Mouse (Mus musculus) limb, embryonic 11.5 days (tissue): ENCODE results near the gene Tbc1d2. TPM values are rescaled to one million over a fixed set of nuclear protein-coding genes. Genes with fewer than 3 reads are reported as not detected.
"Not testable (repeated sequence)": the region's sequence is repeated elsewhere in the genome, so short reads cannot be mapped to it uniquely, and the experiment has no call there.

ENCODE experiments used
- ATAC-seq: fragments of 200-750 bp; cut with Nextera tagmentation; 2 replicates; pipeline ENCODE4 v1.8.0; 2017; ENCODE audit warnings: low read depth; ENCODE audit not compliant: insufficient number of reproducible peaks, low FRiP score, low TSS enrichment
- DNase-seq: peaks from one replicate; pipeline ENCODE4 v3.0.0-alpha.2; 2015; ENCODE audit warnings: low spot score
- H3K27ac ChIP-seq: fragments of 300-500 bp; sonication (generic); replicated peaks from 2 replicates; pipeline ENCODE4 v1.5.1; 2014; ENCODE audit warnings: low read depth, mild to moderate bottlenecking, low read length
- H3K27me3 ChIP-seq: fragments of 300-500 bp; sonication (generic); 2 replicates; pipeline ENCODE4 v1.6.1; 2014; ENCODE audit warnings: mild to moderate bottlenecking, low read length, mixed read lengths; ENCODE audit not compliant: control insufficient read depth, insufficient read depth
- H3K36me3 ChIP-seq: fragments of 300-500 bp; sonication (generic); 2 replicates; pipeline ENCODE4 v1.6.1; 2014; ENCODE audit warnings: mild to moderate bottlenecking, low read length, moderate library complexity, mixed read lengths; ENCODE audit not compliant: control insufficient read depth, insufficient read depth
- H3K4me1 ChIP-seq: fragments of 300-500 bp; sonication (generic); 2 replicates; pipeline ENCODE4 v1.6.1; 2014; ENCODE audit warnings: low read length, mixed read lengths; ENCODE audit not compliant: control insufficient read depth, insufficient read depth
- H3K4me2 ChIP-seq: fragments of 300-500 bp; sonication (generic); 2 replicates; pipeline ENCODE4 v1.6.1; 2014; ENCODE audit warnings: low read depth, mild to moderate bottlenecking, moderate library complexity; ENCODE audit not compliant: severe bottlenecking
- H3K4me3 ChIP-seq: fragments of 300-500 bp; sonication (generic); 2 replicates; pipeline ENCODE4 v1.5.1; 2014; ENCODE audit warnings: low read depth, low read length
- H3K9ac ChIP-seq: fragments of 300-500 bp; sonication (generic); 2 replicates; pipeline ENCODE4 v1.6.1; 2014; ENCODE audit warnings: mild to moderate bottlenecking, low read length
- H3K9me3 ChIP-seq: fragments of 300-500 bp; sonication (generic); 2 replicates; pipeline ENCODE4 v1.6.1; 2016; ENCODE audit warnings: low read length; ENCODE audit not compliant: control insufficient read depth
- WGBS: fragments of 180-500 bp; shearing (Covaris S2); extraction: QIAGEN DNeasy Blood & Tissue Kit; methylation state at CpG from one replicate; pipeline ENCODE4 v1.1.7; 2014; 5-methylcytosine and 5-hydroxymethylcytosine counted together
- polyA plus RNA-seq: library from polyadenylated mRNA; unstranded; fragments of >200 nt; fragmentation: Nextera tagmentation; extraction: Ambion mirVana; gene quantifications from 2 replicates; pipeline ENCODE4 v1.2.1, GENCODE M21; 2014

Gene Tbc1d2
- polyA plus RNA-seq, 1 experiment from 2014 or later = 0.96 TPM

DNA sequence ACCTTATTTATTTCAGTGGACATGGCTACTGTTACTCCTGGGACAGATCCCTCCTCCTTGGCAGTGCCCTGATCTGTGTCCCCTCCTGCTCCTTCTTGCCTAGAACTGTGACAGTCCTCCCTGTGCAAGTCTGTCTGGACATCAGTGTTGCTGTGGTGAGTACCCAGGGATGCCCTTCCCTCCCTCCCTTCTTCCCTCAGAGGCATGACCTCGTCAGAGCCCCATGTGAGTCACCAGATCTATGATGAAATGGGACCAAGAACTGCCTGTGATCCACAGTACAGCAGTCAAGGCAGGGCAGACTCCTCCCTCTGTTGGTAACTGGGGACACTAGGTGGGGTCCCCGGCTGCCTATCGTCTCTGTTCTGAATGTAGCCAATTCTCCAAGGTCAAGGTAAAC lies 42.4 kb downstream of the Tbc1d2 start:
- no peak overlapping the region for H3K4me2 ChIP-seq
- no peak overlapping the region for H3K27ac ChIP-seq
- WGBS = 77% methylated on average over 3 of the region's 3 CpGs

DNA sequence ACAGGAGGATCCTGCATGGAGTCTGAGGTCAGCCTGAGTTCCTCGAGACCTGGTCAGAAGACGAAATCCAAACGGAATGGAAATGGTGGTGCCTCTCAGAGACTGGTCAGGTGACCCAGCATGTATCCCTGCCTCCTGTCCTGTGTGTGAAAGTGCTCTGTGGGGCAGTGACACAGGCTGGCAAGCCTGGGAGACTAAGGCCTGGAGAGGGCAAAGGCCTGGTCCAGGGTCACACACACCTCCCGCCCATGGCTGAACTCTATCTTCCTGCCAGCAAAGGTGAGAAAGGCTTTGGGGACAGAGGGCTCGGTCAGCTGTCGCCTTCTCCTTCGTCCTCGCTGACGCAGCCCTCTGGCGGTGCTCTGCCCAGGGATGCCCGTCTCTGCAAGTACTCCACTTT lies 44.6 kb downstream of the Tbc1d2 start:
- H3K36me3 ChIP-seq = no peaks in the 10 kb centered on the region
- no peak overlapping the region for H3K9ac ChIP-seq
- no peak for DNase-seq
- H3K4me2 ChIP-seq = no peak overlapping the region
- H3K9me3 ChIP-seq = no peaks in the 10 kb centered on the region
- ATAC-seq = no peak
- no peak overlapping the region for H3K27ac ChIP-seq
- H3K4me3 ChIP-seq = no peak overlapping the region
- H3K4me1 ChIP-seq = peaks cover 3% of the 10 kb centered on the region; the same call in 1 of the 2 replicates
- WGBS = 57% methylated on average over 11 of the region's 11 CpGs
- peaks cover 24% of the 10 kb centered on the region for H3K27me3 ChIP-seq

More for the DNA sequence above, 42.4 kb downstream of the Tbc1d2 start:
- Histone ChIP-seq H3K4me1 (peaks cover 3% of the 10 kb centered on the region; the same call in 1 of the 2 replicates), H3K27me3 (0 out of 2 replicates have a peak, but pooled peaks cover 4% of the 10 kb centered on the region), H3K4me3 (no peak overlapping the region), H3K36me3 (no peaks in the 10 kb centered on the region), H3K9me3 (no peaks in the 10 kb centered on the region), H3K9ac (no peak overlapping the region)
- no peak for DNase-seq
- ATAC-seq = no peak

DNA sequence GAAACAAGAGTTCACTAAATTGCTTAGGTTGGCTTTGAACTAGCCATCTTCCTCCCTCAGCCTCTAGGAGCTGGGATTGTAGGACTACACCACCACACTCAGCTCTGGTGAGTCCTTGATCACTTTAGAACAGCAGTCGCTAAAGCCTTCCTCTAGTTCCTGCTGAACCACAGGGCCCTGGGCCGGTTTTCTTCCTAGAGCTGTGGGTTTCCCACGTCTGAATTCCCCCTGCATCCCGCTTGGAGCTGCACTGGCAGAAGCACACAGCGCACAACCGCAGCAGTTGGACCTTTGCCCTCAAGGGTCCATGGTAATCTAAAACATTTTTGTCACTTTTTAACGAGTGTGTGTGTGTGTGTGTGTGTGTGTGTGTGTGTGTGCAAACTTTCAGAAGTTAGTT lies 47.3 kb downstream of the Tbc1d2 start:
- no peak for ATAC-seq
- Histone ChIP-seq H3K4me1 (peaks cover 3% of the 10 kb centered on the region; the same call in 1 of the 2 replicates), H3K9me3 (no peaks in the 10 kb centered on the region), H3K9ac (no peak overlapping the region), H3K27me3 (peaks cover 32% of the 10 kb centered on the region), H3K4me3 (no peak overlapping the region), H3K36me3 (no peaks in the 10 kb centered on the region), H3K4me2 (no peak overlapping the region), H3K27ac (no peak overlapping the region)
- 49% methylated on average over 7 of the region's 7 CpGs for WGBS
- no peak for DNase-seq

DNA sequence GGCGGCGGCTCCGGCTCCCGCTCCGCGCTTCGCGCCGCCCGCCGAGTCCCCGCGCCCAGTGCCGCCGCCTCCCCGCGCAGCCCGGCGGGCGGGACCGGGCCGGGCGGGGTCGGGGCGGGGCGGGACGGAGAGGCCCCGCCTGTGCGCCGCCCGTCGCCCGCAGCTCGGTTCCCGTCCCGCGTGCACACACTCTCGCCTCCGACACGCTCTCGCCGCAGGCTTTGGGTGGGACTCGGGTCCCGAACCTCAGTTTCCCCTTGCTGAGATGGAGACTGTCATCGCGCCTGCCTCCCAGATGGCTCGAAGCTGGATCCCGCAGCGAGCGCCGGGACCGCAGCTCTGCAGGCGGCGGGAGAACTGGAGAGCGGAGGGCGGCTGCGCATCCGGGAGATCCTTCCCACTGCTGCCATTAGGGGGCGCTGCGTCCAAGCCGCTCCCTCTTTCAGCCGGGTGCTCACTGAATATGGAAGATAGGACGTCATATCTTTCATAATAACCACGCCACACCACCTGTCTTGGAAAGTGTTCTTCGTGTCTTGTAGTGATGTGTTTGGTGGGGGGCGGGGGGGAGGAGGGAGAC lies 48.1 kb downstream of the Tbc1d2 start, which contains the start of gene Coro2a:
Gene Coro2a (minus strand): TSS at position 359 of the 580 bp plus-strand sequence.
- Histone ChIP-seq H3K9me3 (no peaks in the 10 kb centered on the region), H3K4me2 (peak within 1 kb of the TSS; percentile 96), H3K36me3 (no peaks in the 10 kb centered on the region), H3K27ac (no peak within 1 kb of the TSS), H3K9ac (peak within 1 kb of the TSS; percentile 45), H3K27me3 (peaks cover 32% of the 10 kb centered on the region), H3K4me3 (peak within 1 kb of the TSS; percentile 49), H3K4me1 (peaks cover 3% of the 10 kb centered on the region; the same call in 1 of the 2 replicates)
- DNase-seq (peak; percentile 90), ATAC-seq (no peak; the same call in 1 of the 2 replicates)
- under 1% methylated on average over 53 of the region's 66 CpGs for WGBS

DNA sequence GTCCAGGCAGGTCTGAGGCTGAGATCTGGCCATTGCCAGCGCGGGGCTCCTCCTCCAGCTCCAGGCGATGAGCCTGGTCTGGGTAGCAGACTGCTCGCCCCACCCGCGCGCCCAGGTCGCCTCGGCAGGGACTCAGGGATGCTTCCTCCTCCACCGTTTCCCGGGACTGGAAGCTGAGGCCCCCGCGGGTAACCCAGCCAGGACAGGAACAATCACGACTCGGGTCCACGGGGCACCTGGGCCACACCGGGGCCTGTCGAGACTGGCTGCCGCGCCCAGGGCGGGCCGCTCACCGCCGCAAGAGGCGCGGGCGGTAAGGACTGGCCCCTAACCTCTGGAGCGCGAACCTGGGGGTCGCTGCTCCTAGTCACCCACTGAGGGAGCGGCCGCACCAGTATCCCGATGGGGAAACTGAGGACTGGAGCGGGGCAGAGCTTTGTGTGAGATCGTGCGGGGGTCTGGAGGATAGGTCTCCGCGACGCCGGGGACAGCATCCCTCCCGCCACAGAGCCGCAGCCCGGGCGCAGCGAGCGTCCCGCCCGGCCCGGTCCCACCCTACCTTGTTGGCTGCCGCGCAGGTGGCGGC lies 48.7 kb downstream of the Tbc1d2 start:
- Histone ChIP-seq H3K9me3 (no peaks in the 10 kb centered on the region), H3K4me3 (peak overlapping the region; percentile 49), H3K27ac (no peak overlapping the region), H3K9ac (peak overlapping the region; percentile 45), H3K4me2 (peak overlapping the region; percentile 96), H3K27me3 (peaks cover 32% of the 10 kb centered on the region), H3K4me1 (peaks cover 3% of the 10 kb centered on the region; the same call in 1 of the 2 replicates), H3K36me3 (no peaks in the 10 kb centered on the region)
- DNase-seq (peak; percentile 58), ATAC-seq (peak; percentile 23)
- under 1% methylated on average over 40 of the region's 52 CpGs for whole genome bisulfite sequencing

DNA sequence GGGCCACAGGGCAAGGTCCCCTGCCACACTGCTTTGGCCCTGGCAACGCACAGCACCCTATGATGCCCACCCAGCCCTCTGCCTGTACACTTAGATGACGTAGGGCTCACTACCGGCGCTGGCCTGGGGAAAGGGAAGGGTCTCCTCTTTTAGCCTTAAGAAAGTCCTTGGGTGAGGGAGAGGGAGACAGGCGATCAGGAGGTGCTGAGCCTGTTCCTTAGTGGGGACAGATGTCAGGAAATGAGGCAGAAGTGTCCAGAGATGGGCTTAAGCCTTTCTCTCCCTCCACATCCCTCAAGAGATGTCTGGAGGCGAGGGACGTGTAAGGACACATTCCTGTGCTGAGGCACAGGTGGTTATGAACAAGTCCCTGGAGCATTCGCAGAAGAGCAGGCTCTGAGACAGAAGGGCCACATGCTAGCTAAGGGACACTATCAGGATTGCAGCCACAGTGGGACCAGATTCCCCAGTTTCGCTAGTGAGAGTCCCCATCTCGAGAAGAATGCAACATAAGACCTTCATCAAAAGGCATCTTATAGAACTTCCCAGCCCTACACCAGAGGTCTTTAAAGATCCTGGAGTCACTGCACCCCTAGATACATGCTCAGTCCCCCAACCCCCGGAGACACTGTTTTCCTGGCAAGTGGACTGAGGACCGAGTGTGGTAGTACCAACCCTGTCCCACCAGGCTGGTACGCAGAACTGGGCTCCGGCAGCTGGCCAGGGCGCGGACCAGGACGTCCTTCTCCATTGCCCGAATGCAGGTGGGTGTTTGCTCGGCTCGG lies 49.3 kb downstream of the Tbc1d2 start:
- Histone ChIP-seq H3K4me2 (peak overlapping the region; percentile 96), H3K4me3 (peak overlapping the region; percentile 49), H3K9me3 (no peaks in the 10 kb centered on the region), H3K4me1 (peaks cover 3% of the 10 kb centered on the region; the same call in 1 of the 2 replicates), H3K9ac (no peak overlapping the region; the same call in 1 of the 2 replicates), H3K27ac (no peak overlapping the region), H3K36me3 (no peaks in the 10 kb centered on the region), H3K27me3 (peaks cover 32% of the 10 kb centered on the region)
- 41% methylated on average over 20 of the region's 20 CpGs for WGBS
- 0 out of 2 replicates have a peak, but pooled peaks have one; percentile 6 for ATAC-seq
- DNase-seq = no peak

DNA sequence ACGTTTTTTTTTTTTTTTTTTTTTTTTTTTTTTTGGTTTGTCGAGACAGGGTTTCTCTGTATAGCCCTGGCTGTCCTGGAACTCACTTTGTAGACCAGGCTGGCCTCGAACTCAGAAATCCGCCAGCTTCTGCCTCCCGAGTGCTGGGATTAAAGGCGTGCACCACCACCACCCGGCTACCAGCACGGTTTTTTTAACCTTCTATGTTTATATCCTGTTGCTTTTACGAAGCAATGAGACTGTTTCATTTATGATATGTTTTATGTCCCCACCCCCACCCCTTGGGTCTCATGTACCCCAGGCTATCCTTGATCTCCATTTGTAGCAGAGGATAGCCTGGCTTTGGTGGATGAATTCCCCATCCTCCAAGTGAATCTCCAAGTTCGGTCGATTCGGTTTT lies 50.4 kb downstream of the Tbc1d2 start:
- H3K4me3 ChIP-seq, H3K9ac ChIP-seq, H3K27ac ChIP-seq, H3K36me3 ChIP-seq, DNase-seq, ATAC-seq, H3K4me1 ChIP-seq, H3K9me3 ChIP-seq, H3K4me2 ChIP-seq: not testable (repeated sequence)
- 80% methylated on average over 12 of the region's 12 CpGs for WGBS
- H3K27me3 ChIP-seq = peaks cover 32% of the 10 kb centered on the region

DNA sequence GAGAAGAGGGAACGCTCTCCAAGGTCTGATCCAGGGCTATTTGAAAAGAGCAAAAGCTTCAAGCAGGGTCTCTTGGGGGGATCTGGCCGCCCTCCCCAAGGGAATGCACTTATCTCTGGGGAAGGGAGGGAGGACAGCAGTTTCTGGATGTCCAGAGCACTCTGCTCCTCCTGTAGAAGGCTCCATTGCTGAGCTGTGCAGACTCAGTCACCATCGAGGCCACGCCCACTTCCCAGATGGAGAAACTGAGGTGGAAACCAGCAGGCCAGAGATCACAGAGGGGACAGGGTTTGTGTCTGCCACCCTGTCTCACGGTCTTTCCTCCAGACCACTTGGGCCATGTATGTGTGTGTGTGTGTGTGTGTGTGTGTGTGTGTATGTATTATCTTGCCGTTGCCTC lies 51.0 kb downstream of the Tbc1d2 start:
- Histone ChIP-seq H3K4me3 (no peak overlapping the region), H3K27me3 (peaks cover 32% of the 10 kb centered on the region), H3K4me1 (no peaks in the 10 kb centered on the region), H3K9ac (no peak overlapping the region), H3K27ac (no peak overlapping the region), H3K4me2 (no peak overlapping the region), H3K36me3 (no peaks in the 10 kb centered on the region), H3K9me3 (no peaks in the 10 kb centered on the region)
- DNase-seq (no peak), ATAC-seq (no peak)
- WGBS = 86% methylated on average over 6 of the region's 6 CpGs
